Mouse (Mus musculus): ENCODE measurements at regions not wholly inside any gene's neighbourhood (a gene's known extent, or its start where the extent isn't known, plus 50 kb on each side); places are given as distances from the start of the nearest gene placed in this dataset.
A peak's percentile ranks its signal among the peaks of the same experiment; 100 is the strongest.

DNA sequence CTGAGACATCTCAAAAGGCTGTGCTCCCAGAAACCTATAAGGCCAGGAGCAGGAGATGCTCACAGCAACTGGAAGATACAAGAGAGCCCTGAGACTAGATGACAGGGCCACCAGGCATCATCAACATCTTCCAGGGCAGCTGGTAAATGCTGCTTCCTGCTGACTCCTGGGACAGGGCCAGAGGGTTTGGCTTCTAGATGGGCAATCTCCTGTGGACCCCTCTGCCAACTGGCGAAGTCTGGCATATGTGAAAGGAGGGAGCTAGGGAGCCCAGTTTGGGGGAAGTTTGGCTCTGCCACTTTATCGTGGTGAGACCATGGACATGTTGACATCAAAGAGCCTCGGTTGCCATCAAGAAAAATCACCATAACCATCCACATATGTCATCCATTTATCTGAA lies 57.2 kb upstream of the Btbd11 start:
- Histone ChIP-seq H3K4me3 (no peak overlapping the region), H3K4me2 (ENCODE audit: low read depth) (no peak overlapping the region), H3K27me3 (ENCODE audit: control insufficient read depth, insufficient read depth, insufficient read length) (no peaks in the 10 kb centered on the region), H3K36me3 (ENCODE audit: control insufficient read depth, insufficient read depth) (no peaks in the 10 kb centered on the region), H3ac (ENCODE audit: control insufficient read depth, insufficient read length) (no peak overlapping the region), H3K79me2 (ENCODE audit: control insufficient read depth, insufficient read depth) (no peaks in the 10 kb centered on the region)
- TF ChIP-seq USF1 (IDR thresholded peaks at IDR 0.05; ENCODE audit: low read depth) (no peak), CEBPB (IDR thresholded peaks at IDR 0.05; ENCODE audit: insufficient read depth, poor library complexity, severe bottlenecking) (no peak), SRF (IDR thresholded peaks at IDR 0.05; ENCODE audit: control insufficient read depth, insufficient read length, low read depth) (no peak), POLR2AphosphoS2 (IDR thresholded peaks at IDR 0.05; ENCODE audit: insufficient read length, low read depth) (no peak), POLR2A (IDR thresholded peaks at IDR 0.05; ENCODE audit: insufficient read length, low read depth) (no peak), REST (IDR thresholded peaks at IDR 0.05; ENCODE audit: insufficient read depth, insufficient read length) (no peak), TCF12 (IDR thresholded peaks at IDR 0.05; ENCODE audit: insufficient read depth, poor library complexity, severe bottlenecking) (no peak), TCF3 (IDR thresholded peaks at IDR 0.05; ENCODE audit: insufficient read length, low read depth) (no peak)

DNA sequence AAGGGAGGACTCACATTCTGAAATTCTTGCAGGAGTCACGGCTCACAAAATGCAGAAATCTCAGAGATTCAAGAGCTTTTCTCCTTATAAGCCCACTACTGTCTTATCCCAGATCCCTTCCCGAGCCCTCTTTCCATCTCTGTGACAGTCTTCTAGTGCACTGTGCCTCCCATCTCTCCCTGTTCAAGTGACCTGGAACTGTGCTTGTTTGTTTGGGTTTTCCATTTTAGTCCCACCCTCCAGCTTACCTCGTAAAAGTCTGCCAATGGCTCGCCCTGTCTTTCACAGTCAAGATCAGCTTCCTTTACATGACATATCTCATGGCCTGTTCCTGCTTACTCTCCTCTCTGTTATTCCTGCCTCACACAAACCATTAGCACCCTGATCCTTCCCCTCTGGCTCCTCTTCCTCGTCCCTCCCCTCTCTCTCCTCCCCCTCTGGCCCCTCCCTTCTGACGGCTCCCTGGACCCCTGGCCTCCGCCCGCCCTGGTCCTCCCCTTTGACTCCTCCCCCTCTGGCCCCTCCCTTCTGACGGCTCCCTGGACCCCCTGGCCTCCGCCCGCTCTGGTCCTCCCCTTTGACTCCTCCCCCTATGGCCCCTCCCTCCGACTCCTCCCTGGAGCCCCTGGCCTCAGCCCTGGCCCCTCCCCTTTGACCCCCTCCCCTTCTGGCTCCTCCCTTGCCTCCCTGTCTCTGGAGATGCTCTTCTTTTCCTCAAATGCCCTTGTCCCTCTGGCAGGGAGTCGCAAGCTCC lies 55.5 kb upstream of the Btbd11 start:
- Histone ChIP-seq H3K36me3 (ENCODE audit: control insufficient read depth, insufficient read depth) (no peaks in the 10 kb centered on the region), H3K4me2 (ENCODE audit: low read depth) (peak overlapping the region; percentile 8), H3K4me3 (no peak overlapping the region), H3ac (ENCODE audit: control insufficient read depth, insufficient read length) (no peak overlapping the region), H3K79me2 (ENCODE audit: control insufficient read depth, insufficient read depth) (no peaks in the 10 kb centered on the region), H3K27me3 (ENCODE audit: control insufficient read depth, insufficient read depth, insufficient read length) (no peaks in the 10 kb centered on the region)
- TF ChIP-seq E2F4 (IDR thresholded peaks at IDR 0.05; ENCODE audit: insufficient read depth) = no peak
- no peak for TF ChIP-seq SRF (IDR thresholded peaks at IDR 0.05; ENCODE audit: control insufficient read depth, insufficient read length, low read depth)
